Mouse (Mus musculus): ENCODE results near the gene Pgpep1.

Gene Pgpep1

DNA sequence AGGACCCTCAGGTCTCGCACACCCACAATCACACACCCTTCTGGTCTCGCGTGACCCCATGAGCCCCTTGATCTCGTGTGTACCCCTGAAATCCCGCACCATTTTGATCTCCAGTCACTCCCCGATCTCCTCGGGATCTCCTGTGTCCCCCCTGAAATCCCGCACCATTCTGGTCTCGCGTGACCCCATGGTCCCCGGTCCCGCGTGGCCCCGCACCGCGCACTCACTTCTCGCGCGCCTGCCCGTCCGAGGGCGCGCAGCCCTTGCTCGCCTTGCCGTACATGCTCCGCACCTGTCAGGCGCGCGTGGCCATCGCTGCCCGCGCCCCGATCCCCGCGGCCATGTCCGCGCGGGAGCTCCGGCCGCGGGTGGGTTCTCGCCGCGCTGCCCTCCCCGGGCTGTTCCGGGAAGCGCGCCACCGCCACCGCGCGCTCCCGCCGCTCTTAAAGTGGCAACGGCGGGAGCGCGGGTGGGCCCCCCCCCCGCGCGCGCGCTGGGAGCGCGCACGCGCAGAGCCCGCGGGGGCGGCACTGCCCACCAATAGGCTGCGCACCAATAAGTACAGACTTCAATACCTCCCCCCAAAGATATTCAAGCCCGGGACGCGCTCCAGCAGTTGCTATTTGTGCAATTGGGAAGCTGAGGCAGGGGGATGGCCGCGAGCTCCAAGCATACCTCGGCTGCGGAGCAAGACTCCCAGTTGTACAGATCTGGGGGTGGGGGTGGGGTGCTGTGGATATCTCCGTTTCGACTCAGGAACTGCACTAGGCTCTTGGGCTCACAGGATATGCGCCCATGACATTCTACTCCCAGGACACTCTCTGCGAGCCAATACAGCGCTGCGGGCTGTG lies 52.1 kb downstream of the Pgpep1 start:
- DNase-seq (ENCODE audit: low spot score), result no peak

GRCm38 (mm10) chr8:70607603-70607897 lies 52.6 kb downstream of the Pgpep1 start:
- no peak for DNase-seq (ENCODE audit: low spot score)

DNA sequence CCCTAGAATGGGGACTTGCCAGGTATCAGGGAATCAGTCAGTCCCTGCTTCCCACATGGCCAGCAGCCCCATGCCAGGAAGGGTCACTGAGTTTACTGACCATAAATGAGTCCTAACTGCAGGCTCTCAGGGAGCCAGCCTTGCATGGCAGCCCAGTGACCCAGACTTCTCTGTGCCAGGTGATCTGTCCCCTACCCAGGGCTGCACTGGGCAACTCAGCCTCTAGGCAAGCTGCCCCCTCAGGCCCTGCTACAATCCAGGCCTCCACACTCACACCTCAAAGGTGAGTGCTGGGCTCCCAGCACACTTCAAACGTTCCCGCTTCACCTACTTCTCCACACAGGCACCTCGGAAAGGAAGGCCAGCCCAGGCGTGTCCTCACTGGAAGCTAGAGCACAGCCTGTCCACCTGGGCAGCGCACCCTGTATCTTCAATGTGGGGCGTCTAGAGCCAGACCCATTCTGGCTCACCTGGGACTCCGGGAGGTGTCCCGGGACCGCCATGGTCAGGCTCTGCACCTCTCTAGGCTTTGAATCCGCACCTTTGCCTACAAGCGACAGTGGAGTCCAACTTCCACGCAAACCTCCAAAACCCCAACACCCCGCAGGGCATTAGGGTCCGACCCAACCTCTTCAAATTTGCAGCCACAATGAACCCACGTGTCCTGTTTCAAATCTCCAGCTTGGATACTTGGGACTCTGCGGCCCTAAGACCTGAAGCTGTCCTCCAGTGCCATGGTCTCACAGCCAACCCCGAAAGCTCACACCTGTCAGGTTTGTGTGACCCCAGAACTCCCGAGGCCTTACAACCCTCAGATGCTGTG lies 53.2 kb downstream of the Pgpep1 start:
- DNase-seq (ENCODE audit: low spot score), result no peak

GRCm38 (mm10) chr8:70605871-70606779 lies 54.1 kb downstream of the Pgpep1 start:
- DNase-seq (ENCODE audit: low spot score), result no peak

DNA sequence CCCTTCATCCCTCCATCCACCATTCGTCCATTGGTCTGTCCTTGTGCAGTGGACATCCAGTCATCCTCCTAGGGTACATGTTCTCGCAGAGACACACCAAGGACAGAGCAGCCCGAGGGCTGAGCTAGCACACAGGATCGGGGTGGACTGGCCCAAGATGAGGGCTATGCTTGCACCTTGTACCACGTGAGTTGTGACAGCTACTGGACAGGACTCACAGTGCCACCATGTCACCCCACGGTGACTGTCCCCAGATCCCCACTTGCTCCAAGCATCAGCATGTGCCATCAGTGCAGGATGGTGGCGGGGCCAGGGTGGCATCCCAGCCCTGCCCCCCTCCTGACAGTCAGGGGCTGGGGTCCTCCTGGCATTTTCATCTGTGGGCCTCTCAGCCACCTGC lies 55.6 kb downstream of the Pgpep1 start:
- no peak for DNase-seq (ENCODE audit: low spot score)

DNA sequence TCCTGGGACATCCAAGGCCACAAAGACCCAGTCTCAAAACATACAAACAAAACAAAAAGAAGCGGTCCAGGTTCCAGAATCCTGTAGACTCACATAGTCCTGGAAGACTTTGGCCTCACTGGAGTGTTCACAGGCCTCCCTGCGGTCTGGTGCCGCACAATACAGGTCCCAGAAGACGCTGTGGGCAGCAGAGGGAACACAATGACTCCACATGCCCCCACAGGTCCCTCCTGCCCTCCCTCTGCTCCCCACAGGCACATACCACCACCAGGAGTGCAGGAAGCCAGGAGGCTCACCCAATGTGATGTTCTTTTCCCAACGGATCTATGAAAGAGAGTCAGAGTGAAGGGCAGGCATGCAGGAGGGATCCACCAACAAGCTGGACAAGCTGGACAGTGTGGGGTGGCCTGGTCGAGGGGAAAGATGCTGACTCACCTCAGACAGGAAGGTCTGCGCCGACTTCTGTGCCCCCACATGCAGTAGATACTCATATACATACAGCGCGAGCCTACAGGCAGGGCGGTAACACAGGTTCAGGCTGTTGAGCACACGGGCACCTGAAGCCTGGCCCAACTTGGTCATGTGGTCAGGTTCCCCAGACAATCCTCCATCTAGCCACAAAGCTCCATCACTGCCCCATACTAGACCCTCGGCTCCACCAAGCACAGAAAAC lies 57.9 kb downstream of the Pgpep1 start:
- DNase-seq (ENCODE audit: low spot score), result no peak

DNA sequence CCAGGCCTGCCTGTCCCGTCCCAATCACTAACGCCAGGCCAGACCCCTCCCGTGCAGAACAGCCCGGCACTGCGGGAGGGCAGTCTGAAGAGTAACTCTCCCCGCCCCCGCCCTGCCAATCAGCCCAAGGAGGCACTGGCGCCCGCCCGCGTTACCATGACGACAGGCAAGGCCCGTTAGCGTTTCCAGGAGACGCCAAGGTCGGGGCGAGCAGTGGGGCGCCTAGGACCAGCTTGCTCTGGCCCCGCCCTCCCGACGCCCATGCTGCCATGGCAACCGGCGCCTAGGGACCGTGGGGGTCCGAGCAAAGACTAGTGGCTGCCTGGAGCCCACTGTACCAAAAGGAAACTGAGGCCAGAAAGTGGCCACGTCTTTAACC lies 58.9 kb downstream of the Pgpep1 start:
- no peak for DNase-seq (ENCODE audit: low spot score)

GRCm38 (mm10) chr8:70600473-70601270 lies 59.5 kb downstream of the Pgpep1 start:
- DNase-seq (ENCODE audit: low spot score), result no peak

GRCm38 (mm10) chr8:70599507-70600290 lies 60.5 kb downstream of the Pgpep1 start:
- DNase-seq (ENCODE audit: low spot score), result no peak

DNA sequence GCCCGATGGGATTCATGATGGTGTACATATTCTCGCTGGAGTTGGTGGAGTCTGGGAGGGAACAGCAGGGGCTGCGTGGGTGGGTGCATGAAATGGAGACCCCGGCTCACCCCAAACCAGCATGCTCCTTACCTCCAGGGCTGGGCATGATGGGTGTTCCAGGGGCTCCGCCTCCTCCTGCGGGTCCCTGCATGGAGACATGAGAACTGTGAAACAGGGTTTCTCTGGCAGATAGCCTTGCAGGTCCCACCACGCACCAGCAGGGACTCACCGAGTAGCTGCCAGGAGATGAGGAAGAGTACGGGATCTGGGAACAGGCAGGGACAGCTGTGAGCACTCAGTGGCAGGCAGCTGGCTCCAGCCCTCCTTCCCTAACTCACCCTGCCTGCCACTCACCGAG lies 61.5 kb downstream of the Pgpep1 start:
- DNase-seq (ENCODE audit: low spot score), result no peak

DNA sequence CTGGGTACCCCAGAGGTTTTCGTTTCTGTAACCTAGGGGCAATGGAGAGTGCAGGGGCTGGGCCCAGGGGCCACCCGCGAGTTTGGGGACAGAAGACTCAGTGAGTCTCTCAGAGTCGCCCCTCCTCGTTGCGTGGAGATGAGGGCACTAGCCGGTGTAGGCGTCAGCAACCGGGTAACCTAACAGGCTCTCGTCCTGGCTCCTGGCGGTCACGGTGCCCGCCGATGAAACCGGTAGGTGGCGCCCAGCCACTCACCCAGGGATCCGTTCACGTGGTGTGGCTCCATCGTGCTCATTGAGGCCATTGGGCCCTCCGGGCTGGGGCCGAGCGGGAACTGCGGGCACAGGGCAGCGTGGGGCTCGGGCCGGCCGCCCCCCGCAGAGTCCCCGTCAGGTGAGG lies 61.9 kb downstream of the Pgpep1 start:
- DNase-seq (ENCODE audit: low spot score), result no peak

- no peak for DNase-seq (ENCODE audit: low spot score)
These were observed 62.5 kb downstream of the Pgpep1 start for GRCm38 (mm10) chr8:70597417-70598272.

DNA sequence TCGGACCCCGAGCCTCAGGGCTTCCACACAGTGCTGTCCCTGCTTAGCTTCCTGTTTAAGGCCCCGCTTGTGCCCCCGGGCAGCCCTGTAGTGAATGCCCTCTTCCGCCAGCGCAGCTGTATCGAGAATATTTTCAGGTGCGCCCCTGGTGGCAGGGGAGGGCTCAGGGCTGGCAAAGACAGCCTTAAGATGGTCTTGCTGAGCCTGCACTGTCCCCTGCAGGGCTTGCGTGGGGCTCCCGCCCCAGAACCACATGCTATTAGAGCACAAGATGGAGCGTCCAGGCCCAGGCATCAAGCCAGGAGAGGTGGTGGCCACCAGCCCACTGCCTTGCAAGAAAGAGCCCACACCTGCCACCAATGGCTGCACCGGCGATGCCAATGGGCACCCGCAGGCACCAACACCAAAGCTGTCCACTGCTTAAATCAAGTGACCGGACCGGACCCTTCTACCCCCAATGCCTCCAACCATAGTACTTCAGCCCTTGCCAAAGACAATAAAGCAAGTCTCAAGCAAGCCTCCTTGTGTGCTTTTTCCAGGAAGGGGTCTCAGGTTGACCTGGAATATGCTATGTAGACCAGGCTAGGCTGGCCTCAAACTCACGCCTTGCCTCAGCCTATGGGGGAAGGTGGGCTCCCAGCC lies 63.3 kb downstream of the Pgpep1 start:
- no peak for DNase-seq (ENCODE audit: low spot score)
